Mouse (Mus musculus): ENCODE data around the gene Cited4. TPM values are rescaled to one million over a fixed set of nuclear protein-coding genes. Genes with fewer than 3 reads are reported as not detected.

The Cited4 gene
- polyA plus RNA-seq, 1 experiment from 2014 or later = 1.5 TPM

GRCm38 (mm10) chr4:120716141-120716571 is 49.8 kb downstream of the Cited4 start:
- Histone ChIP-seq H3K4me1 (replicated peaks; ENCODE audit: control insufficient read depth, insufficient read depth, low read length) (peaks cover 10% of the 10 kb centered on the region), H3K4me2 (ENCODE audit: low read depth, low read length) (peak overlapping the region; percentile 68), H3K4me3 (ENCODE audit: low read length) (peak overlapping the region; percentile 34), H3K27ac (ENCODE audit: low read length) (no peak overlapping the region), H3K9me3 (ENCODE audit: control insufficient read depth, low read length) (no peaks in the 10 kb centered on the region), H3K27me3 (ENCODE audit: control insufficient read depth, insufficient read depth, low read depth, low read length) (peaks cover 4% of the 10 kb centered on the region; the same call in 1 of the 2 replicates), H3K9ac (ENCODE audit: low read length) (peak overlapping the region; percentile 6; the same call in 1 of the 2 replicates), H3K36me3 (ENCODE audit: control insufficient read depth, insufficient read depth, low read length) (no peaks in the 10 kb centered on the region)
- under 1% methylated on average over 12 of the region's 12 CpGs for WGBS
- ATAC-seq (ENCODE audit: low read depth) = peak; percentile 82

GRCm38 (mm10) chr4:120716765-120717164 is 50.4 kb downstream of the Cited4 start:
- Histone ChIP-seq H3K9ac (ENCODE audit: low read length) (peak overlapping the region; percentile 6; the same call in 1 of the 2 replicates), H3K9me3 (ENCODE audit: control insufficient read depth, low read length) (no peaks in the 10 kb centered on the region), H3K4me1 (replicated peaks; ENCODE audit: control insufficient read depth, insufficient read depth, low read length) (peaks cover 10% of the 10 kb centered on the region), H3K4me2 (ENCODE audit: low read depth, low read length) (peak overlapping the region; percentile 68), H3K4me3 (ENCODE audit: low read length) (peak overlapping the region; percentile 34), H3K27me3 (ENCODE audit: control insufficient read depth, insufficient read depth, low read depth, low read length) (peaks cover 4% of the 10 kb centered on the region; the same call in 1 of the 2 replicates), H3K27ac (ENCODE audit: low read length) (no peak overlapping the region), H3K36me3 (ENCODE audit: control insufficient read depth, insufficient read depth, low read length) (no peaks in the 10 kb centered on the region)
- 15% methylated on average over 12 of the region's 12 CpGs for WGBS
- no peak for ATAC-seq (ENCODE audit: low read depth)

Other genes starting within 250 kb of the Cited4 start
- not detected in 2 replicates for gene Slfnl1, start 134.3 kb upstream of the Cited4 start, polyA plus RNA-seq (2015; fragmentation: Nextera tagmentation; extraction: Ambion mirVana)
- 64.8 and 70.0 TPM in 2 replicates for gene Ctps, start 96.3 kb upstream of the Cited4 start, polyA plus RNA-seq (2015; fragmentation: Nextera tagmentation; extraction: Ambion mirVana)
- not detected in 2 replicates for gene Gm8439, start 77.8 kb upstream of the Cited4 start, polyA plus RNA-seq (2015; fragmentation: Nextera tagmentation; extraction: Ambion mirVana)
- gene Kcnq4, start 82.0 kb downstream of the Cited4 start, polyA plus RNA-seq (2015; fragmentation: Nextera tagmentation; extraction: Ambion mirVana) = 4.7 and 5.1 TPM in 2 replicates
- 93.3 and 96.5 TPM in 2 replicates for gene Nfyc, start 165.0 kb downstream of the Cited4 start, polyA plus RNA-seq (2015; fragmentation: Nextera tagmentation; extraction: Ambion mirVana)
- gene Rims3, start 188.2 kb downstream of the Cited4 start, polyA plus RNA-seq (2015; fragmentation: Nextera tagmentation; extraction: Ambion mirVana) = 0.69 and 0.73 TPM in 2 replicates